Mouse (Mus musculus) lung, postnatal 36 days (tissue): ENCODE results near the gene Tmeff1.

Experiments
- DNase-seq: peaks from one replicate; pipeline ENCODE4 v3.0.0; 2022; ENCODE audit warnings: mixed read lengths

Gene Tmeff1

GRCm38 (mm10) chr4:48624961-48625360 is 40.0 kb downstream of the Tmeff1 start:
- no peak for DNase-seq

- peak; percentile 14 for DNase-seq
Observed at GRCm38 (mm10) chr4:48625836-48626235, 40.9 kb downstream of the Tmeff1 start.

- no peak for DNase-seq
Observed at GRCm38 (mm10) chr4:48629445-48629844, 44.5 kb downstream of the Tmeff1 start.

- DNase-seq: no peak
Observed at GRCm38 (mm10) chr4:48633529-48633928, 48.6 kb downstream of the Tmeff1 start.

- peak; percentile 18 for DNase-seq
Observed at GRCm38 (mm10) chr4:48634058-48634457, 49.1 kb downstream of the Tmeff1 start.

GRCm38 (mm10) chr4:48636831-48637230 is 51.9 kb downstream of the Tmeff1 start:
- no peak for DNase-seq

- DNase-seq: no peak
Observed at GRCm38 (mm10) chr4:48638132-48638531, 53.2 kb downstream of the Tmeff1 start.

GRCm38 (mm10) chr4:48639503-48639902 is 54.5 kb downstream of the Tmeff1 start:
- DNase-seq: no peak

- no peak for DNase-seq
Observed at GRCm38 (mm10) chr4:48643801-48644200, 58.8 kb downstream of the Tmeff1 start.

GRCm38 (mm10) chr4:48646143-48646542 is 61.2 kb downstream of the Tmeff1 start:
- DNase-seq: no peak

- DNase-seq: no peak
Observed at GRCm38 (mm10) chr4:48650617-48651360, 65.8 kb downstream of the Tmeff1 start.

- no peak for DNase-seq
Observed at GRCm38 (mm10) chr4:48654118-48654517, 69.1 kb downstream of the Tmeff1 start.

- no peak for DNase-seq
Observed at GRCm38 (mm10) chr4:48656530-48656929, 71.6 kb downstream of the Tmeff1 start.

- DNase-seq: no peak
Observed at GRCm38 (mm10) chr4:48660144-48660543, 75.2 kb downstream of the Tmeff1 start.

GRCm38 (mm10) chr4:48660619-48661575 is 75.9 kb downstream of the Tmeff1 start:
- DNase-seq: no peak

- DNase-seq: peak; percentile 32
Observed at GRCm38 (mm10) chr4:48663271-48663670, 78.3 kb downstream of the Tmeff1 start, which contains the start of gene Cavin4. Cavin4 (plus strand) TSS chr4:48663514.

- no peak for DNase-seq
Observed at GRCm38 (mm10) chr4:48664021-48664420, 79.0 kb downstream of the Tmeff1 start.

GRCm38 (mm10) chr4:48667279-48667678 is 82.3 kb downstream of the Tmeff1 start:
- DNase-seq: no peak

GRCm38 (mm10) chr4:48672915-48673314 is 87.9 kb downstream of the Tmeff1 start:
- no peak for DNase-seq

- no peak for DNase-seq
Observed at GRCm38 (mm10) chr4:48674412-48674811, 89.4 kb downstream of the Tmeff1 start.

- no peak for DNase-seq
Observed at GRCm38 (mm10) chr4:48676570-48677185, 91.7 kb downstream of the Tmeff1 start.

GRCm38 (mm10) chr4:48677276-48677675 is 92.3 kb downstream of the Tmeff1 start:
- DNase-seq: no peak

- no peak for DNase-seq
Observed at GRCm38 (mm10) chr4:48677812-48678211, 92.8 kb downstream of the Tmeff1 start.
